Comparison of ENCODE assay signal across 9 mouse cellular contexts in genomic region chr19:14389881-14390837, GRCm38 (mm10).
DNase-seq lines count a peak whose midpoint lies in the region; ATAC-seq lines count a peak whose summit lies in the region.
"Had no signal": no experiment of that assay in that cellular context is flagged by ENCODE, and none has a peak within 500 bp of the region (broad histone marks: within the 10 kb centered on the region; RNA-seq: fewer than 3 reads in every experiment).

No protein-coding gene starts in this region.

- H3K36me3 ChIP-seq in heart, embryonic 16.5 days (ENCODE audit: control insufficient read depth, insufficient read depth) = no peaks in the 10 kb centered on the region
- H3K36me3 ChIP-seq in heart, embryonic 12.5 days = no peaks in the 10 kb centered on the region

- 41% methylated on average over 6 of the region's 6 CpGs for WGBS in heart, embryonic 16.5 days
- 65% methylated on average over 6 of the region's 6 CpGs for WGBS in heart, embryonic 12.5 days

- H3K4me2 ChIP-seq in heart, embryonic 16.5 days (ENCODE audit: low read depth, low read length) = no peak overlapping the region
- H3K4me2 ChIP-seq in heart, embryonic 12.5 days = no peak overlapping the region

- peak; percentile 56 for DNase-seq in left cerebral cortex, postnatal 4 days
- DNase-seq in left cerebral cortex, postnatal 25 days (ENCODE audit: low spot score in 2 of 2) = no peak
- peak; percentile 84 for DNase-seq in Muller cell, postnatal 12 days (ENCODE audit: inconsistent ontology term)
- DNase-seq in adipocyte (ENCODE audit: low spot score) = peak; percentile 17
- no peak for DNase-seq in layer of hippocampus, adult 8-10 months (ENCODE audit: low spot score in 2 of 2)
- DNase-seq: cerebellum, postnatal 25 days; gastrocnemius, adult 2 months had no signal

- intact Hi-C loops in left cerebral cortex, postnatal 4 days (cut with DNase I) = no loop called here
- intact Hi-C loops in left cerebral cortex, postnatal 25 days (cut with DNase I) = no loop called here

- peak; percentile 89 for ATAC-seq in heart, embryonic 16.5 days (replicated peaks; ENCODE audit: extremely low read depth, insufficient read depth, low FRiP score)
- no peak for ATAC-seq in heart, embryonic 12.5 days (ENCODE audit: insufficient number of reproducible peaks, low FRiP score)

- peaks cover 18% of the 10 kb centered on the region for H3K4me1 ChIP-seq in heart, embryonic 16.5 days (ENCODE audit: control insufficient read depth, insufficient read depth, low read length)
- H3K4me1 ChIP-seq in heart, embryonic 12.5 days (replicated peaks) = no peaks in the 10 kb centered on the region

- H3K9me3 ChIP-seq in heart, embryonic 16.5 days (replicated peaks; ENCODE audit: control insufficient read depth, low read length) = 0 out of 2 replicates have a peak, but pooled peaks cover 2% of the 10 kb centered on the region
- no peaks in the 10 kb centered on the region for H3K9me3 ChIP-seq in heart, embryonic 12.5 days (replicated peaks)

- peaks cover 27% of the 10 kb centered on the region for H3K27me3 ChIP-seq in heart, embryonic 16.5 days (ENCODE audit: control insufficient read depth, insufficient read depth, low read length)
- H3K27me3 ChIP-seq in heart, embryonic 12.5 days (replicated peaks) = peaks cover 16% of the 10 kb centered on the region

- H3K9ac ChIP-seq in heart, embryonic 16.5 days (ENCODE audit: low read length) = no peak overlapping the region
- no peak overlapping the region for H3K9ac ChIP-seq in heart, embryonic 12.5 days

- no peak overlapping the region; the same call in 1 of the 2 replicates for H3K27ac ChIP-seq in heart, embryonic 16.5 days (ENCODE audit: low read length)
- no peak overlapping the region for H3K27ac ChIP-seq in heart, embryonic 12.5 days (ENCODE audit: poor library complexity, severe bottlenecking)
- H3K27ac ChIP-seq: gastrocnemius, adult 2 months had no signal

- H3K4me3 ChIP-seq in heart, embryonic 16.5 days (ENCODE audit: low read length) = no peak overlapping the region
- H3K4me3 ChIP-seq in heart, embryonic 12.5 days = no peak overlapping the region
- H3K4me3 ChIP-seq: gastrocnemius, adult 2 months had no signal

Comparison
In these comparisons a context has a peak if more than half of its experiments do, and no peak if none do; other contexts are left out.
1. DNase-seq: peak in left cerebral cortex, postnatal 4 days (single experiment), Muller cell, postnatal 12 days (single experiment) and adipocyte (single experiment); none in left cerebral cortex, postnatal 25 days (0 of 2) and layer of hippocampus, adult 8-10 months (0 of 2).